Mouse (Mus musculus): Measurements from ENCODE around the gene Neurl1a.

Neurl1a gene

GRCm38 (mm10) chr19:47303128-47303527 lies 124.5 kb downstream of the Neurl1a start:
- TF ChIP-seq GATA4 (IDR thresholded peaks at IDR 0.05; ENCODE audit: insufficient replicate concordance, low read length) = no peak

- no peak for TF ChIP-seq GATA4 (IDR thresholded peaks at IDR 0.05; ENCODE audit: insufficient replicate concordance, low read length)
Measured at GRCm38 (mm10) chr19:47304170-47304745, 125.6 kb downstream of the Neurl1a start.

GRCm38 (mm10) chr19:47305401-47305800 lies 126.8 kb downstream of the Neurl1a start:
- TF ChIP-seq GATA4 (IDR thresholded peaks at IDR 0.05; ENCODE audit: insufficient replicate concordance, low read length) = no peak

GRCm38 (mm10) chr19:47306128-47306916 lies 127.7 kb downstream of the Neurl1a start:
- no peak for TF ChIP-seq GATA4 (IDR thresholded peaks at IDR 0.05; ENCODE audit: insufficient replicate concordance, low read length)

GRCm38 (mm10) chr19:47306917-47307315 lies 128.3 kb downstream of the Neurl1a start:
- no peak for TF ChIP-seq GATA4 (IDR thresholded peaks at IDR 0.05; ENCODE audit: insufficient replicate concordance, low read length)

Measured in liver, adult (tissue).